16 mouse cellular contexts compared by ENCODE assay signal in genomic region chr4:13324739-13325138, GRCm38 (mm10).
DNase-seq lines count a peak whose midpoint lies in the region; TF ChIP-seq lines count a peak whose summit lies in the region.
"Had no signal": no experiment of that assay in that cellular context is flagged by ENCODE, and none has a peak within 500 bp of the region (broad histone marks: within the 10 kb centered on the region; RNA-seq: fewer than 3 reads in every experiment).

No protein-coding gene starts in this region.

- in situ Hi-C loops in CH12.LX (cut with MboI; ENCODE audit: low pct_ligation_motif_present, low pct_unique_long_range_greater_than_20kb, low sequenced_read_pairs), result no loop called here

- no peak for TF ChIP-seq CTCF in CH12.LX (conservative IDR thresholded peaks at IDR 0.05 in 1 of 2, IDR thresholded peaks at IDR 0.05 in 1 of 2; ENCODE audit: low read depth in 2 of 2, low read length in 2 of 2)

- TF ChIP-seq POLR2A in CH12.LX (IDR thresholded peaks at IDR 0.05; ENCODE audit: low read depth, low read length), result no peak

- no peaks in the 10 kb centered on the region for H3K36me3 ChIP-seq in CH12.LX (replicated peaks in 1 of 2; ENCODE audit: control insufficient read depth in 1 of 2, insufficient read depth in 1 of 2, low read length in 1 of 2)
- H3K36me3 ChIP-seq in hindbrain, embryonic 10.5 days, result no peaks in the 10 kb centered on the region
- H3K36me3 ChIP-seq: forebrain, embryonic 15.5 days; neural tube, embryonic 13.5 days had no signal

- 90% methylated on average over 13 of the region's 13 CpGs for WGBS in hindbrain, embryonic 10.5 days

- no peak overlapping the region for H3K9ac ChIP-seq in CH12.LX (ENCODE audit: insufficient read depth, low read depth)
- H3K9ac ChIP-seq: forebrain, embryonic 15.5 days; hindbrain, embryonic 14.5 days; liver, embryonic 14.5 days; neural tube, embryonic 13.5 days had no signal

- no peak overlapping the region for H3K4me3 ChIP-seq in CH12.LX (replicated peaks in 1 of 3; ENCODE audit: low read depth in 2 of 3, low read length in 2 of 3, poor library complexity in 1 of 3)
- no peak overlapping the region for H3K4me3 ChIP-seq in hindbrain, embryonic 10.5 days
- H3K4me3 ChIP-seq: forebrain, embryonic 15.5 days; neural tube, embryonic 13.5 days had no signal

- no peaks in the 10 kb centered on the region for H3K9me3 ChIP-seq in CH12.LX (replicated peaks; ENCODE audit: low read length)
- H3K9me3 ChIP-seq in hindbrain, embryonic 10.5 days, result no peaks in the 10 kb centered on the region
- H3K9me3 ChIP-seq: forebrain, embryonic 15.5 days; neural tube, embryonic 13.5 days had no signal

- peak; percentile 38 for DNase-seq in layer of hippocampus, adult 9-11 months
- no peak for DNase-seq in layer of hippocampus, postnatal 14 days (ENCODE audit: low spot score in 2 of 2)
- peak; percentile 62 for DNase-seq in CH12.LX (ENCODE audit: extremely low read depth)
- DNase-seq in cerebellum, adult 18-20 months, result peak; percentile 18 to 45
- peak; percentile 16 to 26 for DNase-seq in left cerebral cortex, postnatal 36 days (ENCODE audit: low spot score in 2 of 2)
- no peak for DNase-seq in spleen, postnatal 10 days (ENCODE audit: low spot score in 2 of 2)
- DNase-seq in hindbrain, embryonic 10.5 days (ENCODE audit: low spot score), result no peak
- DNase-seq: adrenal gland, postnatal 10 days; heart, adult 18-20 months; kidney, postnatal 25 days; lung, postnatal 14 days; thymus, adult 18-20 months had no signal

- peaks cover 2% of the 10 kb centered on the region for H3K27me3 ChIP-seq in CH12.LX (replicated peaks)
- H3K27me3 ChIP-seq in hindbrain, embryonic 10.5 days (ENCODE audit: insufficient read depth, poor library complexity, severe bottlenecking), result no peaks in the 10 kb centered on the region
- H3K27me3 ChIP-seq: forebrain, embryonic 15.5 days; neural tube, embryonic 13.5 days had no signal

- intact Hi-C loops in left cerebral cortex, postnatal 36 days (cut with DNase I), result no loop called here

- H3K4me1 ChIP-seq in CH12.LX (ENCODE audit: control insufficient read depth in 1 of 2, insufficient read depth in 2 of 2), result peaks cover 0 to 28% of the 10 kb centered on the region in 2 experiments; a peak in 2 of 4 replicates
- no peaks in the 10 kb centered on the region for H3K4me1 ChIP-seq in hindbrain, embryonic 10.5 days (replicated peaks)
- H3K4me1 ChIP-seq: forebrain, embryonic 15.5 days; neural tube, embryonic 13.5 days had no signal

- TF ChIP-seq EP300 in CH12.LX (IDR thresholded peaks at IDR 0.05; ENCODE audit: low read length), result peak; percentile 65

- no peak overlapping the region for H3K27ac ChIP-seq in CH12.LX (ENCODE audit: insufficient read depth, low read depth)
- H3K27ac ChIP-seq in hindbrain, embryonic 10.5 days, result no peak overlapping the region
- H3K27ac ChIP-seq: forebrain, embryonic 15.5 days; hindbrain, embryonic 14.5 days; liver, embryonic 14.5 days; neural tube, embryonic 13.5 days had no signal

- dilution Hi-C loops in CH12.LX (cut with MboI; ENCODE audit: extremely low pct_ligation_motif_present, extremely low pct_unique_long_range_greater_than_20kb, low sequenced_read_pairs), result no loop called here

- no peak overlapping the region for H3K4me2 ChIP-seq in CH12.LX (ENCODE audit: insufficient read depth, low read depth, poor library complexity, severe bottlenecking)
- H3K4me2 ChIP-seq: forebrain, embryonic 15.5 days; hindbrain, embryonic 14.5 days; neural tube, embryonic 13.5 days had no signal

- TF ChIP-seq RAD21 in CH12.LX (IDR thresholded peaks at IDR 0.05; ENCODE audit: low read depth, low read length), result no peak; the same call in 1 of the 2 replicates

- no peaks in the 10 kb centered on the region for H3K79me2 ChIP-seq in CH12.LX (replicated peaks; ENCODE audit: control insufficient read depth, extremely low read depth, insufficient read depth, poor library complexity, severe bottlenecking)

TF ChIP-seq in CH12.LX, 34 proteins besides CTCF, POLR2A, EP300 and RAD21:
- peak; percentile 90 for TF ChIP-seq MEF2A (IDR thresholded peaks at IDR 0.05; ENCODE audit: borderline replicate concordance, low read depth, low read length)
- peak; percentile 79 for TF ChIP-seq BHLHE40 (IDR thresholded peaks at IDR 0.05; ENCODE audit: low read depth, low read length)
- peak; percentile 99 for TF ChIP-seq TCF12 (IDR thresholded peaks at IDR 0.05; ENCODE audit: low read depth, low read length)
- TF ChIP-seq ZC3H11A (IDR thresholded peaks at IDR 0.05; ENCODE audit: low read depth, low read length), result no peak
- peak; percentile 68 for TF ChIP-seq ETS1 (conservative IDR thresholded peaks at IDR 0.05; ENCODE audit: low read depth, low read length)

Comparison
In these comparisons a context has a peak if more than half of its experiments do, and no peak if none do; other contexts are left out.
1. DNase-seq: peak in layer of hippocampus, adult 9-11 months (single experiment), CH12.LX (single experiment), cerebellum, adult 18-20 months (2 of 2) and left cerebral cortex, postnatal 36 days (2 of 2); none in layer of hippocampus, postnatal 14 days (0 of 2), spleen, postnatal 10 days (0 of 2) and hindbrain, embryonic 10.5 days (single experiment).